Comparison of ENCODE assay signal across 8 mouse cellular contexts in genomic region chr2:119546848-119547521, GRCm38 (mm10). TPM values are rescaled to one million over a fixed set of nuclear protein-coding genes. Genes with fewer than 3 reads are reported as not detected.
DNase-seq lines count a peak whose midpoint lies in the region; ATAC-seq and TF ChIP-seq lines count a peak whose summit lies in the region.

No protein-coding gene starts in this region.

- H3K4me3 ChIP-seq in G1E (ENCODE audit: low read depth, low read length) = peak overlapping the region; percentile 83
- H3K4me3 ChIP-seq in forebrain, embryonic 16.5 days (replicated peaks; ENCODE audit: low read length) = peak overlapping the region; percentile 64
- H3K4me3 ChIP-seq in lung, embryonic 15.5 days = peak overlapping the region; percentile 62

- peak; percentile 63 for TF ChIP-seq CTCF in G1E (IDR thresholded peaks at IDR 0.05; ENCODE audit: low read depth, low read length)

- peak overlapping the region; percentile 49 for H3K9ac ChIP-seq in forebrain, embryonic 16.5 days (replicated peaks; ENCODE audit: low read depth, low read length)
- H3K9ac ChIP-seq in lung, embryonic 15.5 days = peak overlapping the region; percentile 35; the same call in 1 of the 2 replicates

- H3K36me3 ChIP-seq in G1E (replicated peaks) = peaks cover 6% of the 10 kb centered on the region
- H3K36me3 ChIP-seq in forebrain, embryonic 16.5 days (ENCODE audit: control insufficient read depth, insufficient read depth) = no peaks in the 10 kb centered on the region
- no peaks in the 10 kb centered on the region for H3K36me3 ChIP-seq in lung, embryonic 15.5 days

- peaks cover 37% of the 10 kb centered on the region for H3K4me1 ChIP-seq in G1E (ENCODE audit: insufficient read depth, low read depth, low read length)
- peaks cover 15% of the 10 kb centered on the region for H3K4me1 ChIP-seq in forebrain, embryonic 16.5 days (replicated peaks; ENCODE audit: control insufficient read depth, insufficient read depth, low read length)
- peaks cover 19% of the 10 kb centered on the region for H3K4me1 ChIP-seq in lung, embryonic 15.5 days

- H3K27ac ChIP-seq in forebrain, embryonic 16.5 days (ENCODE audit: low read length) = peak overlapping the region; percentile 34; the same call in 1 of the 2 replicates
- peak overlapping the region; percentile 77 for H3K27ac ChIP-seq in lung, embryonic 15.5 days

- H3K27me3 ChIP-seq in G1E (ENCODE audit: insufficient read depth, low read length) = no peaks in the 10 kb centered on the region
- H3K27me3 ChIP-seq in forebrain, embryonic 16.5 days (replicated peaks; ENCODE audit: control insufficient read depth, insufficient read depth, low read length) = no peaks in the 10 kb centered on the region
- no peaks in the 10 kb centered on the region for H3K27me3 ChIP-seq in lung, embryonic 15.5 days

- peak overlapping the region; percentile 62 for H3K4me2 ChIP-seq in forebrain, embryonic 16.5 days (ENCODE audit: low read length)
- H3K4me2 ChIP-seq in lung, embryonic 15.5 days = peak overlapping the region; percentile 77

- peak; percentile 84 for DNase-seq in G1E (ENCODE audit: low spot score)
- DNase-seq in cerebellum, adult 18-20 months = peak; percentile 67 to 77
- peak; percentile 88 for DNase-seq in heart, postnatal 4 days
- DNase-seq in layer of hippocampus, adult 8-10 months (ENCODE audit: low spot score in 2 of 2) = peak; percentile 57 to 74
- peak; percentile 70 for DNase-seq in ovary, adult 18-20 months (ENCODE audit: low spot score)
- DNase-seq in thymus, postnatal 10 days (ENCODE audit: low spot score in 2 of 2) = peak; percentile 74 to 83

- H3K9me3 ChIP-seq in G1E (replicated peaks) = no peaks in the 10 kb centered on the region
- H3K9me3 ChIP-seq in forebrain, embryonic 16.5 days (ENCODE audit: control insufficient read depth, low read length) = no peaks in the 10 kb centered on the region
- H3K9me3 ChIP-seq in lung, embryonic 15.5 days = no peaks in the 10 kb centered on the region

- peak; percentile 61 for ATAC-seq in G1E (ENCODE audit: extremely low read depth, insufficient number of reproducible peaks, low FRiP score, poor library complexity, severe bottlenecking)
- peak; percentile 53; the same call in 1 of the 2 replicates for ATAC-seq in forebrain, embryonic 16.5 days
- peak; percentile 77 for ATAC-seq in lung, embryonic 15.5 days (ENCODE audit: borderline replicate concordance, extremely low read depth, low FRiP score, low TSS enrichment)

- under 1% methylated on average over 30 of the region's 30 CpGs for WGBS in forebrain, embryonic 16.5 days
- WGBS in lung, embryonic 15.5 days = under 1% methylated on average over 30 of the region's 30 CpGs

RNA-seq across cellular contexts. Expression of gene Exd1, which starts 0.4 kb away (rescaled TPM):
- total RNA-seq in G1E (2014; fragmentation: Nextera tagmentation) (2.3 and 4.6 TPM in 2 replicates), G1E (2017) (1.4 and 2.2 TPM in 2 replicates)
- polyA plus RNA-seq in G1E (2012) = 0.21 and 0.23 TPM in 2 replicates
- polyA plus RNA-seq in forebrain, embryonic 16.5 days (2015; fragmentation: Nextera tagmentation; extraction: Ambion mirVana) = 1.1 and 1.6 TPM in 2 replicates
- total RNA-seq in heart, postnatal 4 days (2021) = under 1 TPM; 0.23 to 0.24 TPM
- under 1 TPM; 0.74 to 0.89 (median 0.75) TPM for total RNA-seq in layer of hippocampus, adult 8-10 months (2022)
- polyA plus RNA-seq in lung, embryonic 15.5 days (2015; fragmentation: Nextera tagmentation; extraction: Ambion mirVana) = 0.21 and 0.60 TPM in 2 replicates

RNA-seq across cellular contexts. Expression of gene Chp1, which starts 0.5 kb away (rescaled TPM):
- total RNA-seq in G1E (2014; fragmentation: Nextera tagmentation) = 84.1 and 108 TPM in 2 replicates
- 72.4 and 77.2 TPM in 2 replicates for total RNA-seq in G1E (2017)
- 15.6 and 17.3 TPM in 2 replicates for polyA plus RNA-seq in G1E (2012)
- 78.6 and 78.8 TPM in 2 replicates for polyA plus RNA-seq in forebrain, embryonic 16.5 days (2015; fragmentation: Nextera tagmentation; extraction: Ambion mirVana)
- 10 to 100 TPM; 77.5 to 84.8 TPM for total RNA-seq in heart, postnatal 4 days (2021)
- total RNA-seq in layer of hippocampus, adult 8-10 months (2022) = 100 to 1,000 TPM; 148 to 177 (median 173) TPM
- 61.1 and 62.2 TPM in 2 replicates for polyA plus RNA-seq in lung, embryonic 15.5 days (2015; fragmentation: Nextera tagmentation; extraction: Ambion mirVana)

Comparison
In these comparisons a context has a peak if more than half of its experiments do, and no peak if none do; other contexts are left out.
1. Peak in every context shown above with its lines: DNase-seq, ATAC-seq, H3K4me3 ChIP-seq and H3K27ac ChIP-seq.